Mouse (Mus musculus) hindbrain, embryonic 12.5 days (tissue): ENCODE data around the gene Cfap45. TPM values are rescaled to one million over a fixed set of nuclear protein-coding genes. Genes with fewer than 3 reads are reported as not detected.

Experiments used
- ATAC-seq: fragments of 200-750 bp; cut with Nextera tagmentation; 2 replicates; pipeline ENCODE4 v1.8.0; 2017; ENCODE audit warnings: moderate TSS enrichment; ENCODE audit not compliant: low FRiP score
- H3K27ac ChIP-seq: fragments of 300-500 bp; sonication (generic); 2 replicates; pipeline ENCODE4 v1.5.1; 2016; ENCODE audit warnings: mild to moderate bottlenecking
- H3K27me3 ChIP-seq: fragments of 300-500 bp; sonication (generic); 2 replicates; pipeline ENCODE4 v1.6.1; 2016; ENCODE audit warnings: mild to moderate bottlenecking
- H3K36me3 ChIP-seq: fragments of 300-500 bp; sonication (generic); 2 replicates; pipeline ENCODE4 v1.6.1; 2016; ENCODE audit warnings: mild to moderate bottlenecking
- H3K4me1 ChIP-seq: fragments of 300-500 bp; sonication (generic); 2 replicates; pipeline ENCODE4 v1.6.1; 2016
- H3K4me2 ChIP-seq: fragments of 300-500 bp; sonication (generic); replicated peaks from 2 replicates; pipeline ENCODE4 v1.6.1; 2016; ENCODE audit warnings: mild to moderate bottlenecking
- H3K4me3 ChIP-seq: fragments of 300-500 bp; sonication (generic); 2 replicates; pipeline ENCODE4 v1.5.1; 2016; ENCODE audit warnings: mild to moderate bottlenecking
- H3K9ac ChIP-seq: fragments of 300-500 bp; sonication (generic); 2 replicates; pipeline ENCODE4 v1.6.1; 2016; ENCODE audit warnings: mild to moderate bottlenecking, moderate library complexity
- H3K9me3 ChIP-seq: fragments of 300-500 bp; sonication (generic); replicated peaks from 2 replicates; pipeline ENCODE4 v1.6.1; 2016; ENCODE audit warnings: mild to moderate bottlenecking
- WGBS: fragments of 180-500 bp; shearing (Covaris S2); methylation state at CpG from one replicate; pipeline ENCODE4 v1.1.7; 2016; 5-methylcytosine and 5-hydroxymethylcytosine counted together
- polyA plus RNA-seq: library from polyadenylated mRNA; unstranded; fragments of >200 nt; fragmentation: Nextera tagmentation; extraction: Ambion mirVana; gene quantifications from 2 replicates; pipeline ENCODE4 v1.2.1, GENCODE M21; 2016

The Cfap45 gene
- polyA plus RNA-seq, 1 experiment from 2014 or later, result 3.3 TPM

GRCm38 (mm10) chr1:172584271-172584670 is 63.7 kb downstream of the Cfap45 start:
- Histone ChIP-seq H3K36me3 (no peaks in the 10 kb centered on the region), H3K4me3 (no peak overlapping the region), H3K9me3 (no peaks in the 10 kb centered on the region), H3K27ac (no peak overlapping the region), H3K27me3 (0 out of 2 replicates have a peak, but pooled peaks cover 3% of the 10 kb centered on the region), H3K4me1 (peaks cover 9% of the 10 kb centered on the region), H3K4me2 (no peak overlapping the region), H3K9ac (no peak overlapping the region)
- 89% methylated on average over 6 of the region's 6 CpGs for WGBS
- no peak for ATAC-seq

GRCm38 (mm10) chr1:172585026-172585425 is 64.4 kb downstream of the Cfap45 start:
- no peak overlapping the region for H3K4me3 ChIP-seq
- peaks cover 9% of the 10 kb centered on the region for H3K4me1 ChIP-seq
- H3K4me2 ChIP-seq, result no peak overlapping the region
- H3K27me3 ChIP-seq, result 0 out of 2 replicates have a peak, but pooled peaks cover 3% of the 10 kb centered on the region
- H3K9ac ChIP-seq, result no peak overlapping the region
- H3K9me3 ChIP-seq, result no peaks in the 10 kb centered on the region
- H3K36me3 ChIP-seq, result no peaks in the 10 kb centered on the region
- no peak overlapping the region for H3K27ac ChIP-seq
- peak; percentile 48; the same call in 1 of the 2 replicates for ATAC-seq
- 52% methylated on average over 4 of the region's 4 CpGs for WGBS

DNA sequence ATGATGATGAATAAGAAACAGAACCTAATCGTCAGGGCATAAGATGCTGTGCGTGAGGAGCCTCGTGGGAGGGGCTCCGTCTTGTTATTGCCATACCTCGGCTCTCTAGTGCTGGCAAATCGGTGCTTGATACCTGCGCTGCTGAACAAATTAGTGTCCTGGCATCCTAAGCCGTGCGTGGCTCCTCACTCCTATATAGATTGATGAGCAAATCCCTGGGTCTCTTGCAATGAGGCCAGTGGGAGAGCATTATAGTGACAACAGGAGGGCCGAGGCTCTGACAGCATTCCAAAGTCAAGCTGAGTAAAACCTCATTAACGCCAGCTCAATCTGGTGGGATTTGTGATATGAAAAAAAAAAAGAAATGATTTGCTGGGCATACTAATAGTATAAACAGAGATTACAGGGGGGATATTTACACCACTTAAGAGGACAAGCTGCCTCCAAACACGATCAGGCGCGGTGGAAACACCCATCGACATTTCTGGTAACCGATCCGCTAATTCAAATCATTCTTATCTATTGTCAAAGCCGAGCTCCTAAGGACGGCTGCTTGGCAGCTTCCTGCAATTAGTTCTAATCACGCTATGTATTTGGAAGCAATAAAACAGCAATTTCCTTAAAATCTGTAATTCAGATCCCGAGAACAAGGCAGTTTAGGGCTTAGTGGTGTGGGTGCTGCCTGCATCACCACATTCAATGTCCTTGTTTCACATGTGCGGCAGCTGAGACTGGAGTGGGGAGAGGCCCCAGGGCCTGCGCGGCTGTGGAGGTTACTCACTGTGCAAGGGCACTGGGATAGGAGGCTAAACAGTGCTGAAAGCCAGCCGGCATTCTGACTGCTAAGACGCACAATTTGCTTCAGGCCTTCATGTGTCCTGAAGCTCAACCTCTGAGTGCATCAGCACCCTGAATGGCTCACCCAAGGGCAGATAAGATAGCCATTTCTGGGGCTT is 65.3 kb downstream of the Cfap45 start:
- H3K4me3 ChIP-seq, result no peak overlapping the region
- H3K9ac ChIP-seq, result no peak overlapping the region; the same call in 1 of the 2 replicates
- H3K27ac ChIP-seq, result peak overlapping the region; percentile 23
- 33% methylated on average over 26 of the region's 26 CpGs for WGBS
- peak; percentile 60 for ATAC-seq
- H3K9me3 ChIP-seq, result no peaks in the 10 kb centered on the region
- H3K36me3 ChIP-seq, result no peaks in the 10 kb centered on the region
- no peak overlapping the region for H3K4me2 ChIP-seq
- peaks cover 9% of the 10 kb centered on the region for H3K4me1 ChIP-seq
- H3K27me3 ChIP-seq, result 0 out of 2 replicates have a peak, but pooled peaks cover 3% of the 10 kb centered on the region

DNA sequence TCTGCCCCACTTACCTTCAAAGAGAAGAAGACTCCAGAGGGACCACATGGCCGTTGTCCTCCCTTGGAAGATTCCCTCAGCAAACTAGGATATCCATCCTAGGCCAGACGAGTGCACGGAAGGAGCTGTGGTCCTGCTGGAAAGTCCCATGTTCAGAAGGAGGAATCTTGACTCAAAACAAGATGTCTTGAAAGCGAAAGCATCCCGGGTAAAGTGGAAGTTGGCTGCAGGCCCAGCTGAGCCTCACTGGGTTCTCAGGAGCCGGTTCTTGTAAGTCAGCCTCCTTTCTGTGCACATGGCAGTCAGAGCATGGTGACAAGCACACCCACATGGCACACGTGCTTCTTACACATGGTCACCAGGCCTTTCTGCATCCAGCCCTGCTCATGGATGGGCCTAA is 69.8 kb downstream of the Cfap45 start, which contains the start of gene Slamf8:
Slamf8 (minus strand) TSS at position 184 of the 400 bp plus-strand sequence.
- WGBS, result 85% methylated on average over 7 of the region's 7 CpGs
- ATAC-seq, result no peak
- 0 out of 2 replicates have a peak, but pooled peaks cover 3% of the 10 kb centered on the region for H3K27me3 ChIP-seq
- H3K9me3 ChIP-seq, result no peaks in the 10 kb centered on the region
- H3K4me1 ChIP-seq, result peaks cover 9% of the 10 kb centered on the region
- no peak within 1 kb of the TSS for H3K4me3 ChIP-seq
- no peak within 1 kb of the TSS for H3K9ac ChIP-seq
- H3K4me2 ChIP-seq, result no peak within 1 kb of the TSS
- no peaks in the 10 kb centered on the region for H3K36me3 ChIP-seq
- H3K27ac ChIP-seq, result no peak within 1 kb of the TSS

DNA sequence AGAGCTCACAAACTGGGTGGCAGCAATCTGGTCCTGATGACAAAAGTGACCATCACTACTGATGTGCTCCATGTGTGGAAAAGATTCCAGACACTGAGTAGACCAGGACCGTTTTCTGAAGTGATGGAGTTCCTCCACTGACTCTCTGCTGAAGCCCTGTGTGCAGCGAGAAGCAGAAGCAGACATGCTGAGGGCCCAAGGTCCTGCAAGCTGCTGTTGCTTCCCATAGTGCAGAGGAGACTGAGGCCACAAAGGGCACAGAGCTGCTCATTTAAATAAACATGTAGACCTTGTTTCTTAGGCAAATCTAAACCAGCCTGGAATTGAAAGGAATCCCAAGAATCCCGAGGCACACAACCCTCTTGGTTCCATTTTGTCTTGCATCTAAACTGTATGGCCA is 72.7 kb downstream of the Cfap45 start:
- H3K36me3 ChIP-seq, result no peaks in the 10 kb centered on the region
- H3K9ac ChIP-seq, result no peak overlapping the region
- WGBS, result 75% methylated on average over 3 of the region's 3 CpGs
- no peaks in the 10 kb centered on the region for H3K4me1 ChIP-seq
- no peak overlapping the region for H3K4me2 ChIP-seq
- 0 out of 2 replicates have a peak, but pooled peaks cover 3% of the 10 kb centered on the region for H3K27me3 ChIP-seq
- no peak overlapping the region for H3K27ac ChIP-seq
- no peak for ATAC-seq
- no peak overlapping the region for H3K4me3 ChIP-seq
- no peaks in the 10 kb centered on the region for H3K9me3 ChIP-seq

DNA sequence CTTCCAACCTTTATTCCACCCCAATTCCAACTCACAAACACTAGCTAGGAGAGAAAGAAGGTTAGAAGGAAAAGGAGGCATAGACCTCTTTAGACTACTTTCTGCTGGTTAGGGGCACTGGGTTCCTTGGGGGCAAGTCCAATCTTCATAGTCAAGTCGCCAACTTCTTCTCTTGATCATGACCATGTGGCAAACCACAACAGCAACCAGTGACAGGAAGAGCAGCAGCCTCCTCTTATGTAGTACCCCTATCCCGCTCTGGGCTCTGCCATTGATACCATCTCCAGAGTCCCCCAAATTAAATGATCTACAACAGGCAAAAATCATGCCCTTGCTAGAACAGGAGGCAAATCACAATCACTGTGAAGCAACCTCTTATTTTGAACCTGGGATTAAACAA is 73.4 kb downstream of the Cfap45 start:
- H3K36me3 ChIP-seq, result no peaks in the 10 kb centered on the region
- H3K4me1 ChIP-seq, result no peaks in the 10 kb centered on the region
- H3K27me3 ChIP-seq, result 0 out of 2 replicates have a peak, but pooled peaks cover 7% of the 10 kb centered on the region
- 83% methylated on average over 2 of the region's 2 CpGs for WGBS
- no peak overlapping the region for H3K4me2 ChIP-seq
- no peak overlapping the region for H3K27ac ChIP-seq
- H3K4me3 ChIP-seq, result no peak overlapping the region
- H3K9me3 ChIP-seq, result no peaks in the 10 kb centered on the region
- H3K9ac ChIP-seq, result no peak overlapping the region
- ATAC-seq, result no peak

DNA sequence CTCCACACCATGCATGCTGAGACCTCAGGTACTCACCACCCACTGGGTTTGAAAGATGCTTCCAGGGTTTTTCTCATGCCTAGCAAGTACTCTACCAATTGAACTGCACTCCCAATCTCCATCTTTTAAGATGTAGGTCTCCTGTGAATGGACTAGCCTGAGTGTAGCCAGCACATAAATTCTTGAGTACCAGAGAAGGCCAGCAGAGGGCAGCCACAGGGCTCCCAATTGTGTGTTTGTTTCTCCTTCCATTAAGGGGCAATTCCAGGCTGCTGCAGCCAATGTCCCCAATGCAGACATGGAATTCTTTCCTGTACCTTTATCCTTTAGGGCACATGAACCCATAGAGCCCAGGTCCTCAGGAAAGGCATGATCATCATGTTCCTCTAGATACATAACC is 73.9 kb downstream of the Cfap45 start:
- H3K9ac ChIP-seq, result no peak overlapping the region
- H3K4me1 ChIP-seq, result no peaks in the 10 kb centered on the region
- no peaks in the 10 kb centered on the region for H3K9me3 ChIP-seq
- no peaks in the 10 kb centered on the region for H3K36me3 ChIP-seq
- H3K27me3 ChIP-seq, result 0 out of 2 replicates have a peak, but pooled peaks cover 7% of the 10 kb centered on the region
- H3K4me2 ChIP-seq, result no peak overlapping the region
- no peak for ATAC-seq
- no peak overlapping the region for H3K27ac ChIP-seq
- H3K4me3 ChIP-seq, result no peak overlapping the region

Other genes starting within 250 kb of the Cfap45 start
- 13.7 and 16.1 TPM in 2 replicates for gene Atp1a2, start 222.7 kb upstream of the Cfap45 start, polyA plus RNA-seq
- 1.2 and 2.0 TPM in 2 replicates for gene Kcnj9, start 191.5 kb upstream of the Cfap45 start, polyA plus RNA-seq
- 0.53 and 0.83 TPM in 2 replicates for gene Kcnj10, start 179.6 kb upstream of the Cfap45 start, polyA plus RNA-seq
- gene Pigm, start 144.3 kb upstream of the Cfap45 start, polyA plus RNA-seq, result 9.4 and 9.8 TPM in 2 replicates
- 0.27 and 0.40 TPM in 2 replicates for gene Slamf9, start 45.4 kb upstream of the Cfap45 start, polyA plus RNA-seq
- gene Igsf9, start 39.0 kb upstream of the Cfap45 start, polyA plus RNA-seq, result 69.9 and 82.2 TPM in 2 replicates
- gene Tagln2, start 20.8 kb upstream of the Cfap45 start, polyA plus RNA-seq, result 53.2 and 64.5 TPM in 2 replicates
- 0.41 TPM in 1 of 2 replicates, not detected in the other for gene Vsig8, start 35.1 kb downstream of the Cfap45 start, polyA plus RNA-seq
- not detected in 2 replicates for gene Slamf8, start 69.8 kb downstream of the Cfap45 start, polyA plus RNA-seq
- gene Fcrl6, start 81.8 kb downstream of the Cfap45 start, polyA plus RNA-seq, result 0.34 TPM in 1 of 2 replicates, not detected in the other
- gene Dusp23, start 112.2 kb downstream of the Cfap45 start, polyA plus RNA-seq, result 7.9 and 8.6 TPM in 2 replicates
- not detected in 2 replicates for gene Crp, start 177.3 kb downstream of the Cfap45 start, polyA plus RNA-seq